Mouse (Mus musculus): ENCODE results near the gene Spag7.

Spag7 gene

DNA sequence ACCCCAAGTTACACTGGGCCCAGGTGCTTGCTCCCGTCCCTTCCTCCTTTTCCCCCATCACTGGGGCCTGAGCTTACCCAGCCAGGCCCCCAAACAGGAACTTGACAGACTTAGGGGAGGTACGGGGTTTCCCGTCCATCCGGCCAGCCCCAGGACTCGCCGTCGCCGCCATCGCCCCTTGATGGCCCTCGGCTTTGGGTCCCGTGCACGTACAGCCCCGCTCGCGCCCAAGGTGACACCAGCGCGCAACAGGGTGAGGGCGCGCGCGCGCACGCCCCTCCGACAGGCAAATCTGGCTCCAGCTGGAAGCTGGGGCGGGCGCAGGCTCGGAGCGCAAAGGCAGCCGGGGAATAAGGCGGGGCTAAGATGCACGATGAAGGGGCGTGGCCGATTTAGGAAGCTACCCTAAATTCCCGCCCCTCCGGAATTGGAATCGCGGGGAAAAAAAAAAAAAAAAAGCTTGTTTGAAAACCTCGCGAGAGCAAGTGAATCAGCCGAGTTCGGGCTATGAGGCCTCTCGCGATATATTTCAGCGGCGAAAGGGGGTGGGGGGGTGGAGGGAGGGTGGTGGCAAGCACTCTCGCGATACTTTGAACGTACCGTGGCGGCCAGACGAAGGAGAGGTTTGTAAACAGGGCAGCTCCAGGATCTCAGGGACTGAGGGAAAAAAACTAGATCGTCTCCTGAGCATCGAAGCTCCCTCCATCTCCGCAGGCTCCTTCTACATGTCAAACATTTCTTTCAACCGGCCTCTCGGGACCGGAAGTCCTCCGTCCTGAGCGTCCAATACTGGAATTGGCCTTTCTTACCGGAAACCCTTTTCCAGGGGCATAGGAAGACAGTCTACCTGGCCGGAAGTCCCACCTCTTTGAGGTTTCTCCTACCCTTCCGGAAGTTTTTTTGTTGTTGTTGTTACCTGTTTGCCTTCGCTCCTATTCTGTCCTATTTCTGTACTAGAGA is 22.2 kb downstream of the Spag7 start, which contains the start of the genes Rnf167 and Slc25a11:
Rnf167 (plus strand) TSS at position 545 of the 960 bp plus-strand sequence.
Slc25a11 (minus strand) TSS at position 789 of the 960 bp plus-strand sequence.
- in situ Hi-C loops (cut with MboI, MseI) = loop anchor here (5.0 kb wide), 1 partner anchor 980 kb away; the partner anchor contains the start of gene Cd68

DNA sequence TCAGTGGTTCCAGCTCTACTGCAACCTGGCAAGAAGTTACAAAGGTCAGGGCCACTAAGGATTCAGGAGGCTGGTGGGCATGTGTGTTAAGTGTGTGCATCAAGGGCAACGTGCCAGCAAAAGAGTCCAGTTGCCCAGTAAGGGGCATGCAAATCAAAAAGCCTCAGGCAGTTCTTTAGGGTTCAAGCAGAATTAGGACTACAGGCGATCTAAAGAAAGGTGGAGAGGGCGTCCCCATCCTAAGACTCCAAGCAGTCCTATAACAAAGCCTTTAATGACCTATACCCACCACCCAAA is 23.0 kb downstream of the Spag7 start:
- in situ Hi-C loops (cut with MboI, MseI) = loop anchor here (5.0 kb wide), 1 partner anchor 979 kb away; the partner anchor contains the start of gene Cd68

DNA sequence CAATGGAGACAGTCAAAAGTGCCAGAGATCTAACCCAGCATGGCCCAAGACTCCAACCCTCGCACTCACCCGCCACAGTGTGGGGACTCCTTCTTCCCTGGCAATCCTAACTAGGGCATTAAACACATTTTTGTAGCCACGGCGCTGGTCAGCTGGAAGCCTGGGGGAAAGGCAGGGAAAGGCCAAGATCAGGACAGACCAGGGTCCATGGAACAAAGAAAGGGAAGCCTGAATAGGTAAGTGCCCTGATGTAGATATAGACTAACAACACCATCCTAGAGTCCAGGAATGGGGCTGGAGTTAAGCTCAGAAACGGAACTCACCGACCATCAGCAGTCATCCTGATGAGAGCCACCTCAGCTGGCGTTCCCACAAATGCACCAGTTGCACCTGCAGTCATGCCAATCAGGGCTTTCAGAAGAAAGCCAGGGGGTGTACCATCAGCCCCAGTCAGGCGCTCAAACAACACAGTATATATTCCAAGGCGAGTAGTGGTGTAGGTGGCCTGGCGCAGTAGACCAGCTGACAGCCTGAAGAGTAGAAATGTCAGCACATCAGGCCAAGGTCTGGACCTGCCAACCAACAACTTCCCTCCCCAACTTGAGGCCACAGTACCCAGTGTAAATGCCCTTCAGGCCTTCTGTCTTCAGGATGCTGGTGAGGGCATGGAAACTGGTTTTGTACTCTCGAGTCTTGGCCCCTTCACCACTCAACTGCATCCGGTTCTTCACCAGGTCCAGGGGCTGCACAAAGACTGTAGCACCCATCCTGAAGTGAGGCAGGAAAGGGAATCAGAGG is 23.6 kb downstream of the Spag7 start:
- in situ Hi-C loops (cut with MboI, MseI) = loop anchor here (5.0 kb wide), 1 partner anchor 978 kb away; the partner anchor contains the start of gene Cd68

DNA sequence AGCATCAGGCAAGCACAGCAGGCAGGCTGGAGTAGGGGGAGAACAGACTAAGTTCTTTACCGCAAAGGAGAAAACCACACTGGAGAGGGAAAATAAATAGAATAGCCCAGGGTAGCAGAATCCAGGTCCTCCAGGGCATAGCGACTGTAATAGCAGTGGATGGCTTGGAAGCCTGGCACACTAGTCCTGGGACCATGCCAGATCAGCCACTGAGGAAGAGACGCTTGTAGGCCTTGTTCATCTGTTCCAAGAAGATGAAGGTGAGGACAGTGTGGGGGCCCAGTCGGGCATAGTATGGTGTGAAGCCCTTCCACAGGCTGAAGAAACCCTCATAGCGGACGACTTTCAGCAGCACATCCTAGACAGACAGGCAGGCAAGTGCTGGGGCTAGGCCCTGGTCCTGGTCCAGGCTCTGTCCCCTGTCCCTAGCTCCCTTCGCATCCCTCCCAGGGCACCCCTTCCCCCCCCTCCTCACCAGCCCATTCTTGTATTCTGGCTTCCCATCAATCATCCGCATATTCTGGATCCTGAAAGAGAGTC is 24.6 kb downstream of the Spag7 start:
- in situ Hi-C loops (cut with MboI, MseI) = loop anchor here (5.0 kb wide), 1 partner anchor 977 kb away; the partner anchor contains the start of gene Cd68

DNA sequence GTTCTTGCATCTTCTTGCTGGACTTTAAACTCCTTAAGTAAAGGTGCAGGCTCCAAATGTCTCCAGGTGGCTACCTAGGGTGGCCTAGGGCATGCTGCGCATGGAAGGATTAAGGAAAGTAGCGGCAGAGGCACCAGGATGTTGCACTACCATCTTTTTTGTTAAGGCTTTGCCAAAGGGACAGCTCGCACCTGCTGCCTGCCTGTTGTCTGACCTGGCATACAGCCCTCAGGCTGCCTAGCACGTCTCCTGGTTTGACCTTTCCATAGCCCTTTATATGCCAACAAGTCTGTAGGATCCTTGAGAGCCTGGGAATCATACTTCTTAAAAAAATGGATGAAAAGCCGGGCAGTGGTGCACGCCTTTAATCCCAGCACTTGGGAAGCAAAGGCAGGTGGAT is 26.2 kb downstream of the Spag7 start:
- in situ Hi-C loops (cut with MboI, MseI) = no loop called here

DNA sequence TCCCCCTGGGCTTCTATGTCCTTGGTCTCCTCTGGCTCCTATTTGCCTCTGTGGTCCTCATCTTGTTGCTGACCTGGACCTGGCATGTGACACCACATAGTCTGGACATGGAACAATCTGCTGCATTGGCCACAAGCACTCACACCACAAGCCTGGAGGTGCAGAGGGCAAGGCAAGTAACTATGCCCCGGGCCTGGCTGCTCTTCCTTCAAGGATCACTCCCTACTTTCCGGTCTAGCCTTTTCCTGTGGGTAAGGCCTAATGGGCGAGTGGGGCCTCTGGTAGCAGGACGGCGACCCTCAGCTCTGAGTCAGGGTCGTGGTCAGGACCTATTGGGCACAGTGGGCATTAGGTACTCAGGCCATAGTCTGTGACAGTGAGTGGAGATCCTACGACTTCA is 28.0 kb downstream of the Spag7 start:
- in situ Hi-C loops (cut with MboI, MseI) = no loop called here

DNA sequence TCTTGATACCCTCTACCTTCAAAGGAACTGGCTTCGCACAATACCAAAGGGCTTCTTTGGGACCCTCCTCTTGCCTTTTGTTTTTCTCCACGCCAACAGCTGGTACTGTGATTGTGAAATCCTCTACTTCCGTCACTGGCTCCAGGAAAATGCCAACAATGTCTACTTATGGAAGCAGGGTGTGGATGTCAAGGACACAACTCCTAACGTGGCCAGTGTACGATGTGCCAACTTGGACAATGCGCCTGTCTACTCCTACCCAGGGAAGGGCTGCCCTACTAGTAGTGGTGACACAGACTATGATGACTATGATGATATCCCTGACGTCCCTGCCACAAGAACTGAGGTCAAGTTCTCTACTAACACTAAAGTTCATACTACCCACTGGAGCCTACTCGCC is 29.2 kb downstream of the Spag7 start:
- in situ Hi-C loops (cut with MboI, MseI) = no loop called here

DNA sequence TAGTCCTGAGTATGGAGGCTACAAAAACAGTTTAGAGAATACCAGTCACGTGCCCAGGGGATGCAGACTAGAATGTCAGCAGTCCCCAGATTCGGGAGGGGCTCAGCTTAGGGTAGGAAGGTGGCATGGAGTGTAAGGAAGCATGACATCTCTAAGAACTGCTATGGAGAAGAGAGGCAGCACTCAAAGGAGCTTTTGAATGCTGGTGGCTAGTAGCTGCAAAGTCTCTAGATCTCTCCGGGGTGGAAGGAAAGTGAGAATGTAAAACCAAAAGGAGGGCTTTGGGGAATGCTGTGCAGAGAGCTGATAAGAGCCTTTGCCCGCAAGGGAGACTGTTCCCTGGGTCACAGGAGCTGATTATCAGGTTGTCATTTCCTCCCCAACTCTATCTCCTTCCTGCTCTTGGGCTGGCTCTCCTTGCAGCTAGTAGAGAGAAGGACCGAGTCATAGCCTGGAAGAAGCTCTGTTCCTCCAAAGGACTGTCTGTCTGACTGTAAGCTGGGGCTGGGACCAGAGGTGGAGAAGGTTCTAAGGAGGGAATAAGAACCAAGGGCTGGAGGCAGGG is 30.4 kb downstream of the Spag7 start, which contains the start of gene Gp1ba:
Gp1ba (plus strand) TSS at position 409 of the 565 bp plus-strand sequence.
- in situ Hi-C loops (cut with MboI, MseI) = no loop called here

DNA sequence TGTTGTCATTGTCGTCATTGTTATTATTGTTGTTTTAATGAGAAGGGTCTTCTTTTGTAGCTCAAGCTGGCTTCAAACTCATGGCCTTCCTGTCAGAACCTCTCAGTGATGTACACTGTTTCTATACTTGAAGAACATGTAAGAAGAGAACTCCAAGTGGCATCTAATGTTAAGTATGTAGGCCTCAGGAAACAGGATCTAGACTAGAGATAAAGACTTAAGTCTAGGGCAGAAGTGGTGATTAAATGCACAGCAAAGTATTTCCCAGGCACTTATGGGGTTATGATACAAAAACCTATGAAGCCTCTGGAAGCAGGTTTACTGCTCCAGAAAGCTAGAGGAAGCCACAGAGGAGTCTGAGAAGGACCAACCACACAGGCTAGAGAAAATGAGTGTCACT is 30.9 kb downstream of the Spag7 start:
- in situ Hi-C loops (cut with MboI, MseI) = no loop called here

DNA sequence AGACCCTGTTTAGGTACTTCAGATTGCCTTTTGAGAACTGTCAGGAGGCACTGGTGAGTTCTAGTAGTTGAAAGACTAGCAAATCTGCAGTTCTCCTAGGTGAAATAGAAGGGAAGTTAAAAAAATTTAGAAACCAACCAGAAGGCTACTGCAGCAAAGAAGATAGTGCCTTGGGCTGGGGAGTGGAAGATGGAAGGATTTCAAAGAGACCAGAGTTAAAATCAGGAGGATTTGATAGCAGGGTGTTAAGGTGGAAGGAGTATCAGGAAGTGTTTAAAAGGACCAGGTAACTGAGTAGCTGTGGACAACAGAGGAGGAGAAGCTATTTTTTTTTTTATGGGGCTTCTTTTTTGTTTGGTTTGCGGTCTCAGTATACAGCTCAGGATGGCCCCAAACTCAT is 31.5 kb downstream of the Spag7 start:
- in situ Hi-C loops (cut with MboI, MseI) = no loop called here

DNA sequence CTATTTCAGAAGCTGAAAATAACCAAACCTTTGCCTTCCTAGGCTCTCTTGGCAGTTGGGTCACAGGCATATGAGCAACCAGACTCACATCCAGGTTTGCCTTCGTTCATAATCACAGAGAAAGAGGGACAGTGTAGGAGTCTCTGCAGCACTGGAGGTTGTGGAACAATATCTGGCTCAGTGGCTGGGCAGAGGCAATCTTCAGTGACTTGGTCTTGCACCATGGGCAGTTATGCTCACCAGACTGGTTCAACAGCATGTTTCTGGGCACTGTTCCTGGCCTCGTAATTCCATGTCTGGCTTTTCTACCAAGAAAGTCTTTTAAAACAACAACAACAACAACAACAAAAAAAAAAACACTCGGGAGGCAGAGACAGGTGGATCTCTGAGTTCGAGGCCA is 33.6 kb downstream of the Spag7 start:
- in situ Hi-C loops (cut with MboI, MseI) = no loop called here

DNA sequence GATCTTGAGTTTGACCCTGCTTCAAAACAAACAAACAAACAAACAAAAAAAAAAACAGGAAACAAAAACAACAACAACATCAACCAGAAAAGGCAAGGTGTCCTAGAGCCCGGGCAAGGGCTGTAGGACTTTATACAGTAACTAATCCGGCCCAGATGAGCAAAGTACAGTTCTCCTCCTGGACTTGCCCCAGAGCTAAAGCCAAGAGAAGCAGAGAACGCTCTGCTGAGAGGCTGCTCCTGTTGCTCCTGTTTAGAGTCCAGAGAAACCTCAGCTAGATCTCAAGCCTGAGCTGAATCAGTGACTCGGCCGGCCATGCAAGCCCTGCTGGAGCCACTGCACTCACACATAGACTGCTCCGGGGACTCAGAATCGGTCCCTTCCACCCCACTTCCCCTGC is 39.1 kb downstream of the Spag7 start:
- in situ Hi-C loops (cut with MboI, MseI) = loop anchor here (5.0 kb wide), 1 partner anchor 127 kb away; no protein-coding TSS in a partner anchor

DNA sequence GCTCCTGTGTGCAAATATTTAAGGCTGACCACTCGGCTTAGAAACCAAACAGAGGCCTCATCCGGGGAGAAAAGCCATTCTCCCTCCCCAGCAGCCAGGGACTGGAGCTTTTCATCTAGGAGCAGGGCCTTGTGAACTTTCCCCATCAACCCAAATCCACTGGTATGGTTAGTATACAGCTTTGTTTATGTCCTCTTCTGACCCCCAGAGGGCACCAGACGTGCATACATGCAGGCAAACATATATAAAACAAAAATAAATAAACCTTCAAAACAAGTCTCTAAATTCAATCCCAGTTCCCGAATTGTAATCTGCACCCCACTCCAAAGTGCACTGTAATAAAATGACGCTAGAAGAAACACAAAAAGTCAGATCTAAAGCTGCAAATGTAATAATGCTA is 39.7 kb downstream of the Spag7 start:
- in situ Hi-C loops (cut with MboI, MseI) = no loop called here

DNA sequence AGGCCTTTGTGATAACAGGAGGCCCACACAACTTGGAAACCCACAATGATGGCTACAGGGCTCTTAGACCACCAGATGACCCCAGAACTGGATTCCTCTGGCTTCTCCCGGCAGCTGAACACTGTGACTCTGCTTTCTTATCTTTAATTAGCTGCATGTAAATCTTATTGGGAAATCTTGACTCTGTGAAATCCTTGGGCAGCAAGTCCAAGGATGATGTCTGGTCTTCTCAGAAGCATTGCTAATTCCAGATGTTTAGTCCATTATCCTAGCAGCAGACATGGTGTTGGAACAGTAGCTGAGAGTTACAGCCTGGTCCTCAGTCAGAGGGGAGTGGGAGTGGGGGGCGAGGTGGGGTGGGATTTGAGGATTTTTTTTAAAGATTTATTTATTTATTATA is 40.8 kb downstream of the Spag7 start:
- in situ Hi-C loops (cut with MboI, MseI) = no loop called here

DNA sequence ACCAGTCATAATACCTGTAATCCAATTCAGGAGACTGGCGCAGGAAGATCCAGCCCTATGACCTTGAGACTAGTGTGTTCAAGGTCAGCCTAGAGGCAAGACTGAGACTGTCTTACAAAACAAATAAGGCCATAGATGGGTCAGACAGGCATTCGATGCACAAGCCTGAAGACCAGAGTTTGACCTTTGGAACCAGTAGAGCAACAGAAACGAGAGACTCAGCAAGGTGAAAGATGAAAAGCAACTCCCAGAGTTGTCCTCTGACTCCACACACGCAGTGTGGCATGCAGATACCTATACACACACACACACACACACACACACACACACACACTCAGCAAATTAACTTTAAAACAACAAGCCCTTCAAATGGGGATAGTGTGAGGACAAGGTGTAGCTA is 42.3 kb downstream of the Spag7 start:
- in situ Hi-C loops (cut with MboI, MseI) = no loop called here

DNA sequence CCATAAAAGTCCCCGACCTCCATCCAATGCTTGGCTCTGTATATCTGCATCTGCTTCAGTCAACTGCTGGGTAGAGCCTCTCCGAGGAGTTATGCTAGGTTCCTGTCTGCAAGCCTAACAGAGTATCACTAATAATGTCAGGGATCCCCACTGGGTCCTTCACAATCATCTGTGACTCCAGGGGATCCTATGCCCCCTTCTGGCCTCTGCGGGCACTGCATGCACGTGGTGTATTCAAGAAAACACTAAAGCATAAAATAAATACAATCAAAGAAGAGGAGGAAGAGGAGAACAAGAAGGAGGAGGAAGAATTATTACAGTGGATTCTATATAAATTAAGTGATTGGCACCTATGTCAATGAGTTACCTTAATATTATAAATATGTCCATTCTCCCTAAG is 43.7 kb downstream of the Spag7 start:
- in situ Hi-C loops (cut with MboI, MseI) = no loop called here

DNA sequence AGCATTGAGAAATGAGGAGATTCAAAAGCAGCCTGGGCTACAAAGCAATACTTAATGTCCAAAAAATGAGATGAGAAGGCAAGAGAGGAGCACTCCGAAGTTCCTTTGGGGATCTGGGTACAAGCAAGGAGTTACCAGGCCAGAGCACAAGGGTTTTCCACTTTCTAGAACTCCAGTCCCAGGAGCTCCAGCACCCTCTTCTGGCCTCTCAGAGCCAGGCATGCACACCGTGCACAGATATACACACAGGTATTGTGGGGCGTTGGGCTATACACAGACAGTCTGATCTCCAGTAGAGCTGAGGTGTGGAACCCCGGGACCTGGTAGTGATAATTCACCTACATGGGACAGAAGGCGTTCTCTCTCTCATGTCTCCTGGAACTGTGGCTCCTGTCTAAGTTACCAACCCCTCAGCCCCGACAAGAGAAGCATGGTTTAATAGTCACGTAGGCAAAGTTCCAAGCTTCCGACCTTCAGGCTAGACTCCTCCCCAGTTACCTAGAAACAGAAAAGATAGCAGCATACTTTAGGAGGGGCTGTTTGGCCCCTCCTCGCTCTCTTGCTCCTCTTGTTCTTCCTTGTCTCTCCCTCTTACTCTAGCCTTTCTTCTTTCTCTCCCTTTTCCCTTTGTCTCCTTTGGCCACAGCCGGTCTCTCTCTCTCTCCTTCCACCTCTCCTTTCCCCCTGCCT is 46.0 kb downstream of the Spag7 start:
- in situ Hi-C loops (cut with MboI, MseI) = no loop called here

DNA sequence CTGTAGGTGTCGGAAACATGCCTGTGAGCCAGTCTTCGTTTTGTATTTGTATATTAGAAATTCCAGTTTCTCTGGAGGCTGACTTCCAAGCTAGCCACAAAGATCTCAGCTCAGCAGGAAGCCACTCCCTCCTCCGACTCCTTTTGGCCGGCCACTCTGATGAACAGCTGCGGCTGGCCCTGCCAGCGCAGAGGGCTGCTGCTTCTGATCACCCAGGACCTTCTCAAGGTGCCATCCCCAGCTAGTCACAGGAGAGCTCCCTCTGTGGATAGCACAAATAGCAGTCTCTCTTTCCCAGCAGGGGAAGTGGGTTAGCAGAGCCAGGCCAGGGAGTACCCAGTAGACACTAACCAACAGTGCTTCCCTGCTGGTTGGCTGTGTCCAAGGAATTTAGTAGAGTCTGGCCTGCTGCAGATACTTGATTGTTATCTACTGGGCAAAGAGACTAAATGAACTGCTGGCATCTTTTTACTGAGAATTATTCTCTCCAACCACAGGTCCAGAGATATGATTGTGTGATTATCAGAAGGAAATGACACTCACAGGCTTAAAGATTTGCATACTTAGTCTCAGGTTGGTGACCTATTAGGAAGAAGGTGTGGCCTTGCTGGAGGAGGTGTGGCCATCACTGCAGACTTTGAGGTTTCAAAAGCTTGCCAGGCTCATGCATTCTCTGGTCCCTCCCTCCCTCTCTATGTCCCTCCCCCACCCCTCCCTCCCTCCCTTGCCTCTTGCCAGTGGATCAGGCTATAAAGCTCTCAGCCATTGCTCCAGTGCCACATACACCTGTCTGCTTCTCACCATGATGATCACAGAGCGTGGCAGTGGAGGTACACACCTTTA is 47.0 kb downstream of the Spag7 start:
- in situ Hi-C loops (cut with MboI, MseI) = no loop called here

DNA sequence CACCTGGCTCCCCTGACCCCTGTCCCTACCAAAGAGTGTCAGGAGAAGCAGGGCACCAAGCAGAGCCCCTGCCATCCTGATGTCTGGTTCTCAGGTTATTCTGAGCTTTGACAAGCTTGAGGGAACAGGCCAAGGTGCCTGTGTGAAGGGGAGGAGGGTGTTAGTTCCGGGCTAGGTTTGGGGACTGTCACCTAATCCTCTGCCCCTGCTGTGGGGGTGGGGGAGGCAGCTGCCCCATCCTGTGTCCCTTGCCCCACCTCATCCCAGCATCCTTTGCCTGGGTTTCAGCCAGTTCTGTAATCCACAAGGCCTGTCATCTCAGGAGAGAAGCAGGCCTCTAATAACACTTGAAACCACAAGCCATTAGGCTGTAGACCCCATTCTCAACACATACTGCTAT is 50.1 kb downstream of the Spag7 start, which contains the start of gene Chrne:
Chrne (minus strand) TSS at position 116 of the 400 bp plus-strand sequence.
- in situ Hi-C loops (cut with MboI, MseI) = loop anchor here (10.0 kb wide), 1 partner anchor 94 kb away; the partner anchor contains the start of gene Psmb6
